Mouse (Mus musculus) neural tube, embryonic 11.5 days (tissue): ENCODE results near the gene Gm4756. TPM values are rescaled to one million over a fixed set of nuclear protein-coding genes. Genes with fewer than 3 reads are reported as not detected.

Experiments
- ATAC-seq: fragments of 200-750 bp; cut with Nextera tagmentation; 2 replicates; pipeline ENCODE4 v1.8.0; 2017; ENCODE audit warnings: moderate number of reproducible peaks, mild to moderate bottlenecking, moderate TSS enrichment, moderate library complexity; ENCODE audit not compliant: insufficient read depth, low FRiP score, low TSS enrichment
- DNase-seq: peaks from one replicate; pipeline ENCODE4 v3.0.0-alpha.2; 2015; ENCODE audit warnings: low spot score
- H3K27ac ChIP-seq: fragments of 300-500 bp; sonication (generic); 2 replicates; pipeline ENCODE4 v1.5.1; 2014; ENCODE audit warnings: low read depth, mild to moderate bottlenecking, low read length
- H3K27me3 ChIP-seq: fragments of 300-500 bp; sonication (generic); 2 replicates; pipeline ENCODE4 v1.6.1; 2014; ENCODE audit warnings: mild to moderate bottlenecking, low read length, mixed read lengths; ENCODE audit not compliant: control insufficient read depth, insufficient read depth
- H3K36me3 ChIP-seq: fragments of 300-500 bp; sonication (generic); 2 replicates; pipeline ENCODE4 v1.6.1; 2014; ENCODE audit warnings: mild to moderate bottlenecking, low read length, moderate library complexity, mixed read lengths; ENCODE audit not compliant: control insufficient read depth, insufficient read depth
- H3K4me1 ChIP-seq: fragments of 300-500 bp; sonication (generic); 2 replicates; pipeline ENCODE4 v1.6.1; 2014; ENCODE audit warnings: low read length, mixed read lengths; ENCODE audit not compliant: control insufficient read depth, insufficient read depth
- H3K4me2 ChIP-seq: fragments of 300-500 bp; sonication (generic); 2 replicates; pipeline ENCODE4 v1.6.1; 2014; ENCODE audit warnings: low read depth, mild to moderate bottlenecking, moderate library complexity
- H3K4me3 ChIP-seq: fragments of 300-500 bp; sonication (generic); 2 replicates; pipeline ENCODE4 v1.5.1; 2014; ENCODE audit warnings: low read depth, low read length
- H3K9ac ChIP-seq: fragments of 300-500 bp; sonication (generic); 2 replicates; pipeline ENCODE4 v1.6.1; 2014; ENCODE audit warnings: mild to moderate bottlenecking, low read length
- H3K9me3 ChIP-seq: fragments of 300-500 bp; sonication (generic); 2 replicates; pipeline ENCODE4 v1.6.1; 2016; ENCODE audit warnings: low read length; ENCODE audit not compliant: control insufficient read depth
- WGBS: fragments of 180-500 bp; shearing (Covaris S2); extraction: QIAGEN DNeasy Blood & Tissue Kit; methylation state at CpG from one replicate; pipeline ENCODE4 v1.1.7; 2014; 5-methylcytosine and 5-hydroxymethylcytosine counted together
- polyA plus RNA-seq: library from polyadenylated mRNA; unstranded; fragments of >200 nt; fragmentation: Nextera tagmentation; extraction: Ambion mirVana; gene quantifications from 2 replicates; pipeline ENCODE4 v1.2.1, GENCODE M21; 2014

Gene Gm4756
- polyA plus RNA-seq, 1 experiment from 2014 or later = not detected

DNA sequence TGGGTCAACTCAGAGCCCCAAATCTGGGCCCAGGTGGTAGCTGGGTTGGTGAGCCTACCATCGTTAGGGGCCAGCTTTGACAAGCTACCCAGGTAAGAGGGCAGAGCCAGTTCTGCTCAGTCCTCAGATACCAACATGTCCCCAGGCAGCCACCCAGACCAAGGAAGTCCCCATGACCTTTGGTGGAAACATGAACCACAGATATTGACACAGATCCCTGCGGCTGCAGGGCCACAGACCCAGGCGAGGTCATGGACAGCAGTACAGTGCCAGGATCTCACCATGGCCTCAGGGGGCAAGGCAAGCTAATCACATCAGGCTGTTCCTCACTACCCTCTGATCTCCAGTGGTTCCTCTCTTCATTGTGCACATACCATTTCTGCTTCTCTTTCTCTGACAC is 67.4 kb downstream of the Gm4756 start:
- Histone ChIP-seq H3K9me3 (no peaks in the 10 kb centered on the region), H3K4me3 (no peak overlapping the region), H3K36me3 (no peaks in the 10 kb centered on the region), H3K4me2 (no peak overlapping the region), H3K4me1 (no peaks in the 10 kb centered on the region), H3K27ac (no peak overlapping the region), H3K27me3 (no peaks in the 10 kb centered on the region), H3K9ac (no peak overlapping the region)
- DNase-seq = no peak
- 93% methylated on average over 3 of the region's 3 CpGs for WGBS
- ATAC-seq = no peak

DNA sequence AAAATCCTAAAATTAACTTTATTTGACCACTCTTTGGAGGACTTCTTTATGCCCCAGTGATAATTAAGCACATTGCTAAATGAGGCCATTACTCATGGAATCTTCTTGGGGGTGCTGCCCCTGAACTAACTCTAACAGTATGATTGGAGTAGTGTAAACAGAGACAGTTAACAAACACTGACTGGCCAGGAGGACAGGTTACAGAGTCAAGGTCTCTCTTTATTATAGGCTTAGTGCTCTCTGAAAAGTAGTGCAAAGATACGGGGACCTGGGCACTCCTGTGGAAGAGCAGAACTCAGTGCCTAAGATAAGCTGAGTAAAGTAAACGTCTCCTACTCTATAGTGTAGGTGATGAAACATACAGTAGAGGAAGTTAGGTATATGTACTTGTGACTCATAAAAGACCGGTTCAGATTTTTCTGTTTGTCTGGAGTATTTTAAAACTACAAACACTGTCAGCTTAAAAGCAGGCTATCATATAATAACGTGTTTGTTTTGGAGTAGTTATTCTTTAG is 85.1 kb downstream of the Gm4756 start:
- Histone ChIP-seq H3K4me2 (no peak overlapping the region), H3K4me3 (no peak overlapping the region), H3K36me3 (no peaks in the 10 kb centered on the region), H3K27me3 (no peaks in the 10 kb centered on the region), H3K9ac (no peak overlapping the region), H3K4me1 (no peaks in the 10 kb centered on the region), H3K9me3 (no peaks in the 10 kb centered on the region), H3K27ac (no peak overlapping the region)
- ATAC-seq (no peak), DNase-seq (no peak)
- 92% methylated on average over 4 of the region's 4 CpGs for WGBS

DNA sequence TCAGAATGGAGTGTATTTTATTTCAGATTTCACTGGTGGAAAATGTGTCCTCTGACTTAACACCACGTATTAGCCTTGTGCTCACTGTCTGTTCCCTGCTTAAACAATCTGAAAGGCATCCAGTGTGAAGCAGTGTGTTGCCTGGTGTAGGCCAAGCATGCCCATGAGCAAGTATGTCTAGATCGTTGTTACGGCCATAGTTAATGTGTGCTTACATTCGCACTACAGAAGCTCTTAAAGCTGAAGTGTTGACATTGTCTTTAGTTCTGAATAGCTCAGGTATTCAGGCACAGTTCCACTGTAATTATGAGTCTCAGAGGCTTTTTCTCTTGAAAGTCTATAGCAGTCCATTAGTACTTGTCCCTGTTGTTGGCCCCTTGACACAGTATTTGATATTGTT is 95.1 kb downstream of the Gm4756 start:
- no peaks in the 10 kb centered on the region for H3K27me3 ChIP-seq
- H3K4me3 ChIP-seq = no peak overlapping the region
- WGBS = 80% methylated on average over 4 of the region's 4 CpGs
- no peak overlapping the region for H3K4me2 ChIP-seq
- no peak for ATAC-seq
- no peaks in the 10 kb centered on the region for H3K36me3 ChIP-seq
- no peaks in the 10 kb centered on the region for H3K9me3 ChIP-seq
- no peak overlapping the region for H3K9ac ChIP-seq
- no peak overlapping the region for H3K27ac ChIP-seq
- no peaks in the 10 kb centered on the region for H3K4me1 ChIP-seq
- DNase-seq = no peak

GRCm38 (mm10) chr12:72538571-72538970 is 110.9 kb downstream of the Gm4756 start:
- no peaks in the 10 kb centered on the region for H3K27me3 ChIP-seq
- H3K4me2 ChIP-seq = no peak overlapping the region
- H3K4me3 ChIP-seq = no peak overlapping the region
- H3K27ac ChIP-seq = no peak overlapping the region
- DNase-seq (no peak), ATAC-seq (no peak)
- no peak overlapping the region for H3K9ac ChIP-seq
- WGBS = 95% methylated on average over 10 of the region's 10 CpGs
- H3K4me1 ChIP-seq = 0 out of 2 replicates have a peak, but pooled peaks cover 2% of the 10 kb centered on the region
- H3K9me3 ChIP-seq = no peaks in the 10 kb centered on the region
- no peaks in the 10 kb centered on the region for H3K36me3 ChIP-seq

GRCm38 (mm10) chr12:72536021-72536597 is 113.4 kb downstream of the Gm4756 start, which contains the start of gene Pcnx4:
Pcnx4 (plus strand) TSS chr12:72536383.
- H3K9me3 ChIP-seq = no peaks in the 10 kb centered on the region
- peak within 1 kb of the TSS; percentile 20; the same call in 1 of the 2 replicates for H3K27ac ChIP-seq
- 0% methylated on average over 44 of the region's 45 CpGs for WGBS
- H3K4me1 ChIP-seq = 0 out of 2 replicates have a peak, but pooled peaks cover 2% of the 10 kb centered on the region
- H3K4me2 ChIP-seq = peak within 1 kb of the TSS; percentile 65
- peak; percentile 98 for DNase-seq
- no peaks in the 10 kb centered on the region for H3K27me3 ChIP-seq
- H3K36me3 ChIP-seq = no peaks in the 10 kb centered on the region
- peak; percentile 99 for ATAC-seq
- H3K9ac ChIP-seq = peak within 1 kb of the TSS; percentile 64
- peak within 1 kb of the TSS; percentile 64 for H3K4me3 ChIP-seq

GRCm38 (mm10) chr12:72535599-72535998 is 113.9 kb downstream of the Gm4756 start:
- Histone ChIP-seq H3K4me1 (0 out of 2 replicates have a peak, but pooled peaks cover 2% of the 10 kb centered on the region), H3K9me3 (no peaks in the 10 kb centered on the region), H3K27me3 (no peaks in the 10 kb centered on the region), H3K36me3 (no peaks in the 10 kb centered on the region), H3K9ac (no peak overlapping the region), H3K27ac (peak overlapping the region; percentile 20; the same call in 1 of the 2 replicates), H3K4me2 (peak overlapping the region; percentile 65), H3K4me3 (peak overlapping the region; percentile 64)
- DNase-seq (no peak), ATAC-seq (no peak)
- WGBS = 56% methylated on average over 3 of the region's 3 CpGs

GRCm38 (mm10) chr12:72533986-72534385 is 115.5 kb downstream of the Gm4756 start:
- Histone ChIP-seq H3K4me1 (0 out of 2 replicates have a peak, but pooled peaks cover 2% of the 10 kb centered on the region), H3K9ac (no peak overlapping the region), H3K27me3 (no peaks in the 10 kb centered on the region), H3K4me3 (no peak overlapping the region), H3K4me2 (no peak overlapping the region), H3K9me3 (no peaks in the 10 kb centered on the region), H3K36me3 (no peaks in the 10 kb centered on the region), H3K27ac (no peak overlapping the region)
- no peak for ATAC-seq
- 89% methylated on average over 6 of the region's 6 CpGs for WGBS
- no peak for DNase-seq

- Histone ChIP-seq H3K9me3 (no peaks in the 10 kb centered on the region), H3K4me2 (no peak overlapping the region), H3K9ac (no peak overlapping the region), H3K27ac (no peak overlapping the region), H3K4me1 (0 out of 2 replicates have a peak, but pooled peaks cover 2% of the 10 kb centered on the region), H3K36me3 (no peaks in the 10 kb centered on the region), H3K4me3 (no peak overlapping the region), H3K27me3 (no peaks in the 10 kb centered on the region)
- ATAC-seq (no peak), DNase-seq (no peak)
- 87% methylated on average over 7 of the region's 7 CpGs for WGBS
Measured at GRCm38 (mm10) chr12:72532303-72532702, 117.2 kb downstream of the Gm4756 start.
